Mouse (Mus musculus) small intestine, adult 2 months (tissue): ENCODE measurements around the gene Tmem176b. TPM values are rescaled to one million over a fixed set of nuclear protein-coding genes. Genes with fewer than 3 reads are reported as not detected.
"Not testable (repeated sequence)": the region's sequence is repeated elsewhere in the genome, so short reads cannot be mapped to it uniquely, and the experiment has no call there.

Experiments used
- H3K27ac ChIP-seq: fragments of 200-500 bp; 2 replicates; pipeline ENCODE4 v1.5.1; 2012; ENCODE audit warnings: low read depth, low read length, control low read depth, inconsistent platforms; ENCODE audit not compliant: insufficient read depth
- H3K27me3 ChIP-seq: fragments of 200-500 bp; 2 replicates; pipeline ENCODE4 v1.6.1; 2012; ENCODE audit warnings: mild to moderate bottlenecking, moderate library complexity, low read length, inconsistent platforms; ENCODE audit not compliant: control insufficient read depth, insufficient read depth
- H3K36me3 ChIP-seq: fragments of 200-500 bp; 2 replicates; pipeline ENCODE4 v1.6.1; 2012; ENCODE audit warnings: mild to moderate bottlenecking, low read length, control low read depth, inconsistent platforms; ENCODE audit not compliant: control insufficient read depth, insufficient read depth
- H3K4me1 ChIP-seq: fragments of 200-500 bp; 2 replicates; pipeline ENCODE4 v1.6.1; 2012; ENCODE audit warnings: low read length, inconsistent platforms, mixed read lengths; ENCODE audit not compliant: control insufficient read depth, insufficient read depth, insufficient read length
- H3K4me3 ChIP-seq: fragments of 200-500 bp; 2 replicates; pipeline ENCODE4 v1.5.1; 2012; ENCODE audit warnings: low read depth, mild to moderate bottlenecking, control low read depth, inconsistent platforms, low read length, moderate library complexity
- CTCF ChIP-seq: fragments of 200-500 bp; IDR thresholded peaks from 2 replicates; pipeline ENCODE4 v1.5.1; 2012; ENCODE audit warnings: low read depth, mild to moderate bottlenecking, control low read depth, inconsistent platforms, low read length, moderate library complexity, mixed read lengths; ENCODE audit not compliant: insufficient replicate concordance, insufficient read length; ENCODE audit errors: extremely low read depth
- POLR2A ChIP-seq: fragments of 200-500 bp; IDR thresholded peaks from 2 replicates; pipeline ENCODE4 v1.6.1; 2012; ENCODE audit warnings: low read depth, mild to moderate bottlenecking, control low read depth, inconsistent platforms, low read length, moderate library complexity
- WGBS: fragments of 180-500 bp; shearing (Covaris S2); methylation state at CpG from one replicate; pipeline ENCODE4 v1.1.7; 2018; 5-methylcytosine and 5-hydroxymethylcytosine counted together
- polyA plus RNA-seq: library from polyadenylated mRNA; depleted of rRNA; stranded (reverse); fragments of >200 nt; gene quantifications from 2 replicates; pipeline ENCODE4 v1.2.3, GENCODE M21; 2012; rRNA removed

Gene Tmem176b
- polyA plus RNA-seq = 118 and 211 TPM in 2 replicates

DNA sequence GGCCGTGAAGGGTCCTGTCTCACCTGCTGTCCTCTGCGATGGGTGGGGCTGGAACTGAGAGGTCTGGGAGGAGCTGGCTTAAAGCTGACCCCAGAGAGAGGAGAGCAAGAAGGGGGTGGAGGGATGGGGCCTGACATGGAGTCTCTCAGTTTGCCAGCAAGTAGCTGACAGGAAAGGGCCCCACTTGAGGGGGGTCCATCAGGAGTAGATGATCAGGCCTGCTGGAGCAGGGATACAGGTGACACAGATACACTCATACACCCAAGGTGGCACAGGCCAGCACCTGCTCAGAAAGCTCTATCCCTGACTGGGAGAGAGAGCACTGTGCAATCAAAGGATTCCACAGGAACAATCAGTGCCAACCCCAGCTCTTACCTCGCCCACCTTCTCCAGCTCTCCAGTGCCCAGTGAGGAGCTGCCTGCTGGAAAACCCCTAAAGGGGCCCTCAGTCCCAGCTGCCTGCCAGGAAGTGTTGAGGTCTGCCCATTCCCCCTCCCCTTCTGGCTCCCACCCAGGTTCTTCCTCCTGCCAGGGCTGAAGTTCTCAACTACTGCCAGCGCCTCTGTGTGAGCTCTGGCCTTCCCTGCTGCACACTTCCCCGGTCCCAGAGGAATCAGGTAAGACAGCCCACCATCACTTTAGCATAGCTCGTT is at the start of gene Tmem176b:
Gene Tmem176b, minus strand, starts transcription at position 524 of the 653 bp plus-strand sequence.
- Histone ChIP-seq H3K4me1 (no peaks in the 10 kb centered on the region; the same call in 1 of the 2 replicates), H3K36me3 (peaks cover 30% of the 10 kb centered on the region), H3K27ac (peak within 1 kb of the TSS; percentile 96), H3K4me3 (peak within 1 kb of the TSS; percentile 63), H3K27me3 (no peaks in the 10 kb centered on the region)
- WGBS = 2% methylated on average over 6 of the region's 6 CpGs
- no peak for TF ChIP-seq CTCF
- TF ChIP-seq POLR2A = peak; percentile 53

DNA sequence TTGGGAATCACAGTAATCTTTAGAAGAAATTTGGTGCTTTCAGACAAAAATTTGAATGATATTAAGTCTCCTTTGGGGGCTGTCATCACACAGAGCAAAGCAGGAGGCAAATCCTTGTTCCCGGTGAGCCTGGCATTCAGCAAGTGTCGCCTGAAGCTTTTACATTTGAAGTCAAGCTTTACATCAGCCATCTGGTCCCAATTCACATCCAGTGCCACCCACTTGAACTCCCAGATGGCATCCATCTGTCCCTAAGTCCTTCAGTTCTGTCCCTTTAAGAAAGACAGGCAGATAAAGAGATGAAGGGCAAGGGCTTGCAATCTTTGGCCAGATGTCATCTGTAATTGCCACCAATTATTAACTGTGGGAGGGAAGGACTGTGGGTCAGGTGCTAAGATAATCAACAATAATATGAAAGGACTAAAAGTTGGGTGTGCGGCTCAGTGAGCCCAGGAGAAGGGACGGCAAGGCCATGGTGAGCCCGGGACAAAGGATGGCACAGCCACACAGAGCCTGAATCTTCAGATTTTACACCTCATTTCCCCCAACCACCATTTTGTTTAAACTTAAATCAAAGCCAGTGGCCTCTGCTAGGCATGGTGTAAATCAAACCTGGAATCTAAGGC is 35.3 kb upstream of the Tmem176b start:
- H3K27ac ChIP-seq = peak overlapping the region; percentile 85
- WGBS = 36% methylated on average over 5 of the region's 5 CpGs
- TF ChIP-seq CTCF (no peak), POLR2A (peak; percentile 72; the same call in 1 of the 2 replicates)
- peaks cover 25% of the 10 kb centered on the region; the same call in 1 of the 2 replicates for H3K4me1 ChIP-seq
- no peaks in the 10 kb centered on the region for H3K27me3 ChIP-seq
- no peak overlapping the region for H3K4me3 ChIP-seq
- H3K36me3 ChIP-seq = no peaks in the 10 kb centered on the region

DNA sequence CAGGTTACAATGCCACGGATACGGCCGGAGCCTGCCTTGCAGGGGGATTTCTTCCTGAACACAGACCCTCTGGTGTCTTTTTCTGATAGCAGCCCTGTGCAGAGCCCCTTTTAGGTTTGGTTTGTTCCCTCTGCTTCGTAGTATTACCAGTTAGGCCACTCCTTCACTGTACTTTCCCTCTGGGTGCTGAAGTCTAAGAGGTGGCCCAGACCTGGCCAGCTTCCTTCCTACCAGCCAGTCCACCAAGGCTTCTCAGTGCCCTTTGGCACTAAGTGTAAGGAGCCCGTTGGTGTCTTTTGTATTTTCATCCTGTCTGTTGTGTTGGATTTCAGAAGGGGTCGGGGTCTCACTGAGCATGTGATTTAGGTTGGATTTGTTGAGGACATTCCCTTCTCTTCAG is 34.2 kb upstream of the Tmem176b start:
- peaks cover 25% of the 10 kb centered on the region; the same call in 1 of the 2 replicates for H3K4me1 ChIP-seq
- TF ChIP-seq POLR2A = peak; percentile 21; the same call in 1 of the 2 replicates
- TF ChIP-seq CTCF = no peak
- WGBS = 49% methylated on average over 6 of the region's 6 CpGs

GRCm38 (mm10) chr6:48874576-48874975 is 33.3 kb upstream of the Tmem176b start:
- TF ChIP-seq CTCF = no peak
- TF ChIP-seq POLR2A = peak; percentile 41; the same call in 1 of the 2 replicates
- no peaks in the 10 kb centered on the region for H3K36me3 ChIP-seq
- H3K4me1 ChIP-seq = peaks cover 30% of the 10 kb centered on the region; the same call in 1 of the 2 replicates
- peak overlapping the region; percentile 78 for H3K27ac ChIP-seq
- 41% methylated on average over 4 of the region's 4 CpGs for WGBS
- H3K27me3 ChIP-seq = no peaks in the 10 kb centered on the region
- H3K4me3 ChIP-seq = no peak overlapping the region

More for the DNA sequence above, 34.2 kb upstream of the Tmem176b start:
- Histone ChIP-seq H3K4me3 (peak overlapping the region; percentile 49), H3K36me3 (no peaks in the 10 kb centered on the region), H3K27me3 (no peaks in the 10 kb centered on the region), H3K27ac (peak overlapping the region; percentile 98)

DNA sequence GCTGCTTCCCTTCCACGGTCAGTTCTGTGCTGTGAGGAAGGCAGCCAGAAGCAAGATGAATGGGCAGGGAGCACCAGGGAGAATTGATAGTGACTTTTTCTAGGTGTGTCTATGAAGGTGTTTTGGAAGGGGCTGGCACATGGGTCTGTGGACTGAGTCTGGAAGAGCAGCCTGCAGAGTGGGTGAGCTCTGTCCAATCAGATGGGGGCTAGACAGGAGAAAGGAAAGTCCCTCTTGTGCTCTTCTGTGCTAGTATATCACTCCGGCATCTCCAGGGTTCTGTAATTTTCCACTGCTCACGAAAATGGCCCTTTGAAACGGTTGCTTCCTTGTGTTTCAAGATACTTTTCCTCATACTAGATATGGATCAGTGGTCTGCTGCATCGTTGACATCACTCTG is 31.3 kb upstream of the Tmem176b start, which contains the start of gene Aoc1:
Gene Aoc1, plus strand, starts transcription at position 301 of the 400 bp plus-strand sequence.
- TF ChIP-seq CTCF (no peak), POLR2A (no peak)
- 49% methylated on average over 5 of the region's 5 CpGs for WGBS
- no peaks in the 10 kb centered on the region for H3K27me3 ChIP-seq
- H3K4me3 ChIP-seq = no peak within 1 kb of the TSS
- H3K4me1 ChIP-seq = peaks cover 39% of the 10 kb centered on the region; the same call in 1 of the 2 replicates
- H3K27ac ChIP-seq = peak within 1 kb of the TSS; percentile 71
- no peaks in the 10 kb centered on the region for H3K36me3 ChIP-seq

DNA sequence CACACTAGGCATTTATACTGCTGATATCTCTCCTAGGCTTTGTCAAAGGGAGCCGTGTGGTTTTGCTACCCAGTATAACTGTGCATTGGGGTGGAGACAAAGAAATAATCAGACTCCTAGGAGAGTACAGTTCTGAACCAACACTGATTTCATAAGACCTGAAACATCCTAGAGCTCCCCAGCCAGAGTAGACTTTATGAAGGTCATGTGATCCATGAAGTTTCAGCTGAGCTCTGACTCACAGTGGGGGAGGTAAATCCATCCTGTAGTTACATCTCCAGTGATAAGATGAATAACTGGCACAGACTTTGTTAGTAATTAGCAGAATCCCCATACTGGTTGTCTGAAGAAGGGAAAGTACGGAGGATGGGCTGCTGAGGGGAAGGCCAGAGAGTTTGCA is 28.5 kb upstream of the Tmem176b start:
- Histone ChIP-seq H3K27me3 (no peaks in the 10 kb centered on the region), H3K4me1 (peaks cover 26% of the 10 kb centered on the region; the same call in 1 of the 2 replicates), H3K4me3 (no peak overlapping the region), H3K36me3 (no peaks in the 10 kb centered on the region), H3K27ac (peak overlapping the region; percentile 10; the same call in 1 of the 2 replicates)
- TF ChIP-seq CTCF (no peak), POLR2A (no peak)
- WGBS = 42% methylated on average over 2 of the region's 2 CpGs

GRCm38 (mm10) chr6:48867158-48867557 is 25.9 kb upstream of the Tmem176b start:
- Histone ChIP-seq H3K4me1 (peaks cover 29% of the 10 kb centered on the region), H3K27me3 (no peaks in the 10 kb centered on the region), H3K4me3 (no peak overlapping the region), H3K36me3 (no peaks in the 10 kb centered on the region), H3K27ac (no peak overlapping the region)
- TF ChIP-seq CTCF (no peak), POLR2A (no peak)
- WGBS = 82% methylated on average over 4 of the region's 4 CpGs

DNA sequence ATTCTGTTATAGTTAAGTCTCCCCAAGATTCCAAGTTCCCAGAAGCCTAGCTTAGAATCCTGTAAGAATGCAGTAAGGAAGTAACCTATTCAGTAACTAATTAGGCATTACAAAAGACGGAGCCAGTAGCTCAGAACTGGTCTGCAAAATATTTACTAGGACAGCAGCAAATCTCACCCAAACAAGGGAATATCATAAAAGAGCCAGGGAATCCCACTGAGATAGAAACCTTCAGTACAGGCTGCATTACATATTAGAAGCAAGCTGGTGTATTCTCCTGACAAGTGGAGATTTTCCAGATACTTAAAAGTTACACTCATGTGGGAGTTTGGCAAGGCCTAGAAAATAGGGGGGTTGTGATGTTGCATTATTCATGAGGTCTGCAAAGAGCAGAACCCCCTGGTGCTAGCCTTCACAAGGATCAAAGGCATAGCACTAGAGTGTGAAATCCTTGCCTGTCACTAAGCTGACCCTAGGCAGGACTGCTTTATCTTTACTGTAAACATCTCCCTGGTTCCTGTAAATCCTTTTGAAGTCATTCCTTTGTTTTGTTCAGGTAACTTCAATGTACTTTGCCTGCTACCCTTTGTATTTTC is 25.2 kb upstream of the Tmem176b start:
- peaks cover 29% of the 10 kb centered on the region for H3K4me1 ChIP-seq
- not testable (repeated sequence) for H3K27me3 ChIP-seq, H3K4me3 ChIP-seq, H3K27ac ChIP-seq, H3K36me3 ChIP-seq
- 37% methylated on average over 1 of the region's 1 CpGs for WGBS
